Mouse (Mus musculus): Measurements from ENCODE around the gene Mob1a.

The Mob1a gene

GRCm38 (mm10) chr6:83381510-83382491 is 56.0 kb downstream of the Mob1a start:
- H3K27me3 ChIP-seq (ENCODE audit: insufficient read depth, low read length): no peaks in the 10 kb centered on the region
- H3K4me1 ChIP-seq (replicated peaks; ENCODE audit: low read depth, low read length): peaks cover 6% of the 10 kb centered on the region
- no peaks in the 10 kb centered on the region for H3K9me3 ChIP-seq (ENCODE audit: low read length)
- no peak overlapping the region for H3K4me3 ChIP-seq (replicated peaks; ENCODE audit: low read length)
- H3K36me3 ChIP-seq (ENCODE audit: insufficient read depth, low read length): peaks cover 10% of the 10 kb centered on the region; the same call in 1 of the 2 replicates
- no peak for TF ChIP-seq CTCF (conservative IDR thresholded peaks at IDR 0.05; ENCODE audit: low read length)

GRCm38 (mm10) chr6:83385569-83386090 is 59.8 kb downstream of the Mob1a start:
- TF ChIP-seq CTCF (conservative IDR thresholded peaks at IDR 0.05; ENCODE audit: low read length) (no peak), NANOG (IDR thresholded peaks at IDR 0.05; ENCODE audit: borderline replicate concordance, low read length) (no peak), POU5F1 (IDR thresholded peaks at IDR 0.05; ENCODE audit: borderline replicate concordance, low read length) (no peak)
- no peaks in the 10 kb centered on the region for H3K9me3 ChIP-seq (ENCODE audit: low read length)
- H3K4me3 ChIP-seq (replicated peaks; ENCODE audit: low read length): no peak overlapping the region
- no peaks in the 10 kb centered on the region for H3K36me3 ChIP-seq (ENCODE audit: insufficient read depth, low read length)
- no peaks in the 10 kb centered on the region for H3K27me3 ChIP-seq (ENCODE audit: insufficient read depth, low read length)
- peaks cover 6% of the 10 kb centered on the region for H3K4me1 ChIP-seq (replicated peaks; ENCODE audit: low read depth, low read length)

- no peak overlapping the region for H3K4me3 ChIP-seq (replicated peaks; ENCODE audit: low read length)
- TF ChIP-seq CTCF (conservative IDR thresholded peaks at IDR 0.05; ENCODE audit: low read length): no peak
- no peaks in the 10 kb centered on the region for H3K4me1 ChIP-seq (replicated peaks; ENCODE audit: low read depth, low read length)
These were observed 66.5 kb downstream of the Mob1a start for GRCm38 (mm10) chr6:83392166-83392780.

More at GRCm38 (mm10) chr6:83392166-83392780, 66.5 kb downstream of the Mob1a start:
- Histone ChIP-seq H3K9me3 (ENCODE audit: low read length) (no peaks in the 10 kb centered on the region), H3K36me3 (ENCODE audit: insufficient read depth, low read length) (no peaks in the 10 kb centered on the region), H3K27me3 (ENCODE audit: insufficient read depth, low read length) (no peaks in the 10 kb centered on the region)

Data from E14TG2a.4 (cell line).